Comparison of ENCODE assay signal across 8 mouse cellular contexts in genomic region chr7:127716992-127717391, GRCm38 (mm10). TPM values are rescaled to one million over a fixed set of nuclear protein-coding genes. Genes with fewer than 3 reads are reported as not detected.
A peak's percentile ranks its signal among the peaks of the same experiment; 100 is the strongest.
DNase-seq lines count a peak whose midpoint lies in the region; ATAC-seq and TF ChIP-seq lines count a peak whose summit lies in the region.

No protein-coding gene starts in this region.

- H3K4me1 ChIP-seq in embryonic facial prominence, embryonic 14.5 days (ENCODE audit: control insufficient read depth, insufficient read depth, low read length), result peaks cover 11% of the 10 kb centered on the region
- H3K4me1 ChIP-seq in kidney, adult 2 months (ENCODE audit: control insufficient read depth, insufficient read depth, low read length), result peaks cover 3% of the 10 kb centered on the region; the same call in 1 of the 2 replicates
- peaks cover 19% of the 10 kb centered on the region for H3K4me1 ChIP-seq in limb, embryonic 14.5 days (ENCODE audit: control insufficient read depth, insufficient read depth, low read length)
- H3K4me1 ChIP-seq in midbrain, embryonic 13.5 days (replicated peaks), result peaks cover 28% of the 10 kb centered on the region
- peaks cover 10% of the 10 kb centered on the region for H3K4me1 ChIP-seq in small intestine, adult 2 months (ENCODE audit: control insufficient read depth, insufficient read depth, insufficient read length, low read length)

- no peaks in the 10 kb centered on the region for H3K27me3 ChIP-seq in embryonic facial prominence, embryonic 14.5 days (replicated peaks; ENCODE audit: control insufficient read depth, insufficient read depth, low read length)
- H3K27me3 ChIP-seq in kidney, adult 2 months (replicated peaks; ENCODE audit: control insufficient read depth, insufficient read depth, low read length), result no peaks in the 10 kb centered on the region
- no peaks in the 10 kb centered on the region for H3K27me3 ChIP-seq in limb, embryonic 14.5 days (ENCODE audit: control insufficient read depth, insufficient read depth, low read length)
- H3K27me3 ChIP-seq in midbrain, embryonic 13.5 days, result peaks cover 3% of the 10 kb centered on the region; the same call in 1 of the 2 replicates
- H3K27me3 ChIP-seq in small intestine, adult 2 months (ENCODE audit: control insufficient read depth, insufficient read depth, low read length), result no peaks in the 10 kb centered on the region

- H3K36me3 ChIP-seq in embryonic facial prominence, embryonic 14.5 days (ENCODE audit: control insufficient read depth, insufficient read depth, low read length), result peaks cover 15% of the 10 kb centered on the region
- no peaks in the 10 kb centered on the region for H3K36me3 ChIP-seq in kidney, adult 2 months (ENCODE audit: control insufficient read depth, insufficient read depth, low read length)
- H3K36me3 ChIP-seq in limb, embryonic 14.5 days (ENCODE audit: control insufficient read depth, insufficient read depth, low read length), result peaks cover 21% of the 10 kb centered on the region
- H3K36me3 ChIP-seq in midbrain, embryonic 13.5 days, result no peaks in the 10 kb centered on the region
- H3K36me3 ChIP-seq in small intestine, adult 2 months (ENCODE audit: control insufficient read depth, insufficient read depth, low read length), result no peaks in the 10 kb centered on the region

- 1% methylated on average over 17 of the region's 41 CpGs for WGBS in embryonic facial prominence, embryonic 14.5 days
- WGBS in kidney, adult 2 months, result 1% methylated on average over 41 of the region's 41 CpGs
- WGBS in limb, embryonic 14.5 days, result no CpG with 5 or more reads among the region's 41 CpGs
- 1% methylated on average over 34 of the region's 41 CpGs for WGBS in midbrain, embryonic 13.5 days
- 7% methylated on average over 41 of the region's 41 CpGs for WGBS in small intestine, adult 2 months

- H3K4me2 ChIP-seq in embryonic facial prominence, embryonic 14.5 days (ENCODE audit: low read depth, low read length), result peak overlapping the region; percentile 56
- peak overlapping the region; percentile 53 for H3K4me2 ChIP-seq in limb, embryonic 14.5 days (replicated peaks; ENCODE audit: low read depth, low read length, severe bottlenecking)
- peak overlapping the region; percentile 55 for H3K4me2 ChIP-seq in midbrain, embryonic 13.5 days (replicated peaks)

- no peaks in the 10 kb centered on the region for H3K9me3 ChIP-seq in embryonic facial prominence, embryonic 14.5 days (ENCODE audit: control insufficient read depth, low read length)
- no peaks in the 10 kb centered on the region for H3K9me3 ChIP-seq in limb, embryonic 14.5 days (ENCODE audit: control insufficient read depth, low read length)
- no peaks in the 10 kb centered on the region for H3K9me3 ChIP-seq in midbrain, embryonic 13.5 days

- no peak for TF ChIP-seq POLR2A in kidney, adult 2 months (IDR thresholded peaks at IDR 0.05; ENCODE audit: low read depth, low read length)
- TF ChIP-seq POLR2A in limb, embryonic 14.5 days (IDR thresholded peaks at IDR 0.05; ENCODE audit: borderline replicate concordance, extremely low read depth, insufficient read depth, insufficient read length), result no peak
- no peak for TF ChIP-seq POLR2A in small intestine, adult 2 months (IDR thresholded peaks at IDR 0.05; ENCODE audit: low read depth, low read length)

- no peak; the same call in 1 of the 2 replicates for TF ChIP-seq CTCF in kidney, adult 2 months (conservative IDR thresholded peaks at IDR 0.05; ENCODE audit: insufficient read depth, insufficient read length, low read depth, low read length)
- peak; percentile 56 for TF ChIP-seq CTCF in small intestine, adult 2 months (IDR thresholded peaks at IDR 0.05; ENCODE audit: extremely low read depth, insufficient read length, insufficient replicate concordance, low read depth, low read length)

- H3K9ac ChIP-seq in embryonic facial prominence, embryonic 14.5 days (ENCODE audit: low read depth, low read length), result peak overlapping the region; percentile 48
- peak overlapping the region; percentile 60 for H3K9ac ChIP-seq in limb, embryonic 14.5 days (ENCODE audit: low read depth, low read length, severe bottlenecking)
- peak overlapping the region; percentile 62 for H3K9ac ChIP-seq in midbrain, embryonic 13.5 days (replicated peaks)

- H3K4me3 ChIP-seq in embryonic facial prominence, embryonic 14.5 days (ENCODE audit: low read depth, low read length), result peak overlapping the region; percentile 28
- H3K4me3 ChIP-seq in kidney, adult 2 months (ENCODE audit: insufficient read depth, low read depth, low read length), result no peak overlapping the region
- H3K4me3 ChIP-seq in limb, embryonic 14.5 days (replicated peaks; ENCODE audit: low read length), result peak overlapping the region; percentile 32
- H3K4me3 ChIP-seq in midbrain, embryonic 13.5 days (replicated peaks), result peak overlapping the region; percentile 33
- peak overlapping the region; percentile 42 for H3K4me3 ChIP-seq in small intestine, adult 2 months (ENCODE audit: low read depth, low read length)

- DNase-seq in brain, adult 2 months (ENCODE audit: low read depth, low spot score), result peak; percentile 75
- peak; percentile 36 for DNase-seq in embryonic facial prominence, embryonic 14.5 days (ENCODE audit: low spot score)
- DNase-seq in heart, adult 9 months (ENCODE audit: low spot score in 2 of 2), result peak; percentile 40 to 48
- DNase-seq in kidney, adult 2 months, result peak; percentile 81
- DNase-seq in limb, embryonic 14.5 days (ENCODE audit: low spot score), result peak; percentile 15
- DNase-seq in adipocyte (ENCODE audit: low spot score), result no peak

- no peak overlapping the region for H3K27ac ChIP-seq in embryonic facial prominence, embryonic 14.5 days (replicated peaks; ENCODE audit: low read depth, low read length)
- no peak overlapping the region for H3K27ac ChIP-seq in kidney, adult 2 months (ENCODE audit: insufficient read depth, low read depth, low read length)
- no peak overlapping the region for H3K27ac ChIP-seq in limb, embryonic 14.5 days (replicated peaks; ENCODE audit: low read depth, low read length)
- H3K27ac ChIP-seq in midbrain, embryonic 13.5 days, result no peak overlapping the region
- H3K27ac ChIP-seq in small intestine, adult 2 months (ENCODE audit: insufficient read depth, low read depth, low read length), result no peak overlapping the region

- ATAC-seq in embryonic facial prominence, embryonic 14.5 days (ENCODE audit: low read depth), result peak; percentile 32; the same call in 1 of the 2 replicates
- ATAC-seq in limb, embryonic 14.5 days (ENCODE audit: low FRiP score, low read depth), result no peak
- ATAC-seq in midbrain, embryonic 13.5 days, result peak; percentile 65

RNA-seq across cellular contexts. Expression of gene Ctf1, which starts 4.5 kb away (rescaled TPM):
- 20.9 and 23.8 TPM in 2 replicates for polyA plus RNA-seq in embryonic facial prominence, embryonic 14.5 days (2014; fragmentation: Nextera tagmentation; extraction: Ambion mirVana)
- polyA plus RNA-seq in kidney, adult 2 months (2012; rRNA removed), result 19.4 and 20.6 TPM in 2 replicates
- polyA plus RNA-seq in limb, embryonic 14.5 days (2012; rRNA removed), result 53.6 and 82.9 TPM in 2 replicates
- polyA plus RNA-seq in limb, embryonic 14.5 days (2014; fragmentation: Nextera tagmentation; extraction: Ambion mirVana), result 34.9 and 41.6 TPM in 2 replicates
- 1.6 and 3.0 TPM in 2 replicates for polyA plus RNA-seq in midbrain, embryonic 13.5 days (2015; fragmentation: Nextera tagmentation; extraction: Ambion mirVana)
- polyA plus RNA-seq in small intestine, adult 2 months (2012; rRNA removed), result 7.1 and 8.3 TPM in 2 replicates

RNA-seq across cellular contexts. Expression of gene Bcl7c, which starts 8.3 kb away (rescaled TPM):
- 84.2 and 86.6 TPM in 2 replicates for polyA plus RNA-seq in embryonic facial prominence, embryonic 14.5 days (2014; fragmentation: Nextera tagmentation; extraction: Ambion mirVana)
- 24.5 and 25.9 TPM in 2 replicates for polyA plus RNA-seq in kidney, adult 2 months (2012; rRNA removed)
- polyA plus RNA-seq in limb, embryonic 14.5 days (2012; rRNA removed), result 74.7 and 90.0 TPM in 2 replicates
- polyA plus RNA-seq in limb, embryonic 14.5 days (2014; fragmentation: Nextera tagmentation; extraction: Ambion mirVana), result 95.4 and 102 TPM in 2 replicates
- polyA plus RNA-seq in midbrain, embryonic 13.5 days (2015; fragmentation: Nextera tagmentation; extraction: Ambion mirVana), result 39.2 and 52.2 TPM in 2 replicates
- polyA plus RNA-seq in small intestine, adult 2 months (2012; rRNA removed), result 11.1 and 24.6 TPM in 2 replicates

RNA-seq across cellular contexts. Expression of gene Ctf2, which starts 15.0 kb away (rescaled TPM):
- polyA plus RNA-seq in embryonic facial prominence, embryonic 14.5 days (2014; fragmentation: Nextera tagmentation; extraction: Ambion mirVana), result 0.14 and 0.35 TPM in 2 replicates
- not detected in 2 replicates for polyA plus RNA-seq in kidney, adult 2 months (2012; rRNA removed)
- polyA plus RNA-seq in limb, embryonic 14.5 days (2012; rRNA removed), result 0.03 TPM in 1 of 2 replicates, not detected in the other
- polyA plus RNA-seq in limb, embryonic 14.5 days (2014; fragmentation: Nextera tagmentation; extraction: Ambion mirVana), result 0.22 and 0.34 TPM in 2 replicates
- 0.14 and 0.17 TPM in 2 replicates for polyA plus RNA-seq in midbrain, embryonic 13.5 days (2015; fragmentation: Nextera tagmentation; extraction: Ambion mirVana)
- polyA plus RNA-seq in small intestine, adult 2 months (2012; rRNA removed), result not detected in 2 replicates

RNA-seq across cellular contexts. Expression of gene Fbxl19, which starts 27.4 kb away (rescaled TPM):
- polyA plus RNA-seq in embryonic facial prominence, embryonic 14.5 days (2014; fragmentation: Nextera tagmentation; extraction: Ambion mirVana), result 3.0 and 3.8 TPM in 2 replicates
- polyA plus RNA-seq in kidney, adult 2 months (2012; rRNA removed), result 14.6 and 20.8 TPM in 2 replicates
- 64.5 and 81.3 TPM in 2 replicates for polyA plus RNA-seq in limb, embryonic 14.5 days (2012; rRNA removed)
- 4.4 and 6.8 TPM in 2 replicates for polyA plus RNA-seq in limb, embryonic 14.5 days (2014; fragmentation: Nextera tagmentation; extraction: Ambion mirVana)
- polyA plus RNA-seq in midbrain, embryonic 13.5 days (2015; fragmentation: Nextera tagmentation; extraction: Ambion mirVana), result 10.6 and 11.6 TPM in 2 replicates
- polyA plus RNA-seq in small intestine, adult 2 months (2012; rRNA removed), result 23.2 and 53.0 TPM in 2 replicates

RNA-seq across cellular contexts. Expression of gene Orai3, which starts 52.6 kb away (rescaled TPM):
- polyA plus RNA-seq in embryonic facial prominence, embryonic 14.5 days (2014; fragmentation: Nextera tagmentation; extraction: Ambion mirVana), result 10.4 and 11.9 TPM in 2 replicates
- 28.2 and 34.6 TPM in 2 replicates for polyA plus RNA-seq in kidney, adult 2 months (2012; rRNA removed)
- polyA plus RNA-seq in limb, embryonic 14.5 days (2012; rRNA removed), result 22.8 and 29.6 TPM in 2 replicates
- polyA plus RNA-seq in limb, embryonic 14.5 days (2014; fragmentation: Nextera tagmentation; extraction: Ambion mirVana), result 10.5 and 11.6 TPM in 2 replicates
- polyA plus RNA-seq in midbrain, embryonic 13.5 days (2015; fragmentation: Nextera tagmentation; extraction: Ambion mirVana), result 5.9 and 6.1 TPM in 2 replicates
- 17.9 and 21.3 TPM in 2 replicates for polyA plus RNA-seq in small intestine, adult 2 months (2012; rRNA removed)
